Mouse (Mus musculus): ENCODE measurements around the gene Gm9944.

DNA sequence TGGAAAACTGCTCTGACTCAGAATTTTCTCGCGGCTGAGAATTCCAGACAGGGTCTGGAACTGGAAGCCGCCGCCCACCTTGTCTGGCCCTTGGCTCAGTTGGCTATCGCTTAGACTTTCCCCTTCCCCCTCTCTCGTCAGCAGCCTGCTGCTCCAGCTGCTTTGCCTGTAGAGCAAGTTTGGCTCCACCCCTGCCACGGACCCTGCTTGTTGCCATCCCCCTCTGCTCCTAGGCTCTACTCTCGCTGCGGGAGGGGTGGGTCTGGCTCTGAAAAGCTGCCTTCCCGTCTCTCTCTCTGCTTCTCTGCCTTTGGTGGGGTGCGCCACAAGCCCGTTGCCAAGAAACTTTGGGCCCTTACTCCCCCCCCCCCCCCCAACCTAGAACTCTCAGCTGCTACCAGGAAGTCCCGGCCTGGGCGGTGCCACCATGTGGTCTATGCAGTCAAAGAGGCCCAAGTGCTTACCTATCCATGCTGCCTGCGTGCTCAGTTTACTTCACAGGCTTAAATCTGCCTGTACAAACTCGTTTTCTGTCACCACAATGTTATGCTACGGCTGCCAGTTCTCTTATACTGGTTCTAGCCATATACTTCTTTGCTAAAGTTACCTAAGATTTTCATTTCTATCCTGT is 48.5 kb downstream of the Gm9944 start:
- TF ChIP-seq POLR2A (IDR thresholded peaks at IDR 0.05; ENCODE audit: insufficient read depth, low read length) (no peak), CTCF (IDR thresholded peaks at IDR 0.05; ENCODE audit: low read depth, low read length) (no peak), EP300 (IDR thresholded peaks at IDR 0.05; ENCODE audit: insufficient read depth, low read depth, low read length) (peak; percentile 85)
